Mouse (Mus musculus): Measurements from ENCODE around the gene Fabp6. TPM values are rescaled to one million over a fixed set of nuclear protein-coding genes. Genes with fewer than 3 reads are reported as not detected.

Fabp6 gene
- polyA plus RNA-seq, 1 experiment from 2014 or later: 0.59 TPM

GRCm38 (mm10) chr11:43586324-43587090 lies 14.8 kb downstream of the Fabp6 start, which contains the start of gene 4933415A04Rik:
Gene 4933415A04Rik, plus strand, starts transcription at chr11:43587040.
- H3K9me3 ChIP-seq: no peaks in the 10 kb centered on the region
- H3K9ac ChIP-seq: no peak within 1 kb of the TSS
- peaks cover 34% of the 10 kb centered on the region for H3K36me3 ChIP-seq
- H3K27me3 ChIP-seq: no peaks in the 10 kb centered on the region
- H3K4me2 ChIP-seq: no peak within 1 kb of the TSS
- H3K27ac ChIP-seq: no peak within 1 kb of the TSS
- H3K4me3 ChIP-seq: no peak within 1 kb of the TSS
- ATAC-seq (ENCODE audit: insufficient number of reproducible peaks, low FRiP score, low TSS enrichment, low read depth): no peak
- WGBS: 72% methylated on average over 7 of the region's 7 CpGs
- no peaks in the 10 kb centered on the region for H3K4me1 ChIP-seq

- ATAC-seq (ENCODE audit: insufficient number of reproducible peaks, low FRiP score, low TSS enrichment, low read depth): no peak
- Histone ChIP-seq H3K36me3 (peaks cover 38% of the 10 kb centered on the region), H3K4me2 (no peak overlapping the region), H3K9me3 (no peaks in the 10 kb centered on the region), H3K27ac (no peak overlapping the region), H3K4me1 (no peaks in the 10 kb centered on the region), H3K9ac (no peak overlapping the region), H3K27me3 (no peaks in the 10 kb centered on the region), H3K4me3 (no peak overlapping the region)
- 92% methylated on average over 22 of the region's 22 CpGs for WGBS
Observed at GRCm38 (mm10) chr11:43585211-43586005, 15.9 kb downstream of the Fabp6 start.

DNA sequence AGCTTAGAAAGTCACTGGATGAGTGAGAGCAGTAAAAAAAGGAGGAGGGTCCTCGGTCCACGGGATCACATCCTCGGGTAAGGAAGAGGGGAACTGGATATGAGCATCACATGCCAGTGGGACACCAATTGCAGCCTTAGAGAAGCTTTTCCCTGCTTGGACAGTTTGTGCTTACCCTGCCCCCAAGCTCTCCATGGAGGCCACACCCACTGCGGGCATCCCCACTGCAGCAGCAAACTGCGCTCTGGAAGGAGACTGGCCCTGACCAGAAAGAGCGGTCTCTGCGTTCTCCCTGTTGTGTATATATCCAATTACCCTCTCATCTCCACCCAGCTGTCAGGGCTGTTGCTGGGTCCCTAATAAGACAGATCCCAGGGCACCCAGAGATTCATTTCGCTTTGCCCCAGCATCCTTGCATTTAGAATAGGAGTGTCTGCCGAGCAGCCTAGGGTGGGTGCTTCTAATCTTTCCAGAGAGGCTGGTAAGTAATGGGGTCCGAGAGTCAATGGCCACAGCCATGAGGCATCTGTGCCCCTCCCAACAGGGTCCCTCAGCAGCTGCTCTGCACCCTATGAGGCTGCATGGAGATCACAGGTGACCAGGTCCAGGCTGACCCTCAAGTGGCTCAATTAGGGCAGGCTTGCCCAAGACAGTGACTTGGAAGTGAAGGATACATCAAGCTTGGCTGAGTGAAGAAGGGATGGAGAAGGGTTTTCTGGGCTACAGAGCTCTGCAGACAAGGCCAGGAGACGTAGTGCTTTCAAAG lies 23.4 kb downstream of the Fabp6 start:
- peaks cover 17% of the 10 kb centered on the region for H3K36me3 ChIP-seq
- H3K4me2 ChIP-seq: no peak overlapping the region
- no peak overlapping the region for H3K4me3 ChIP-seq
- H3K27me3 ChIP-seq: no peaks in the 10 kb centered on the region
- ATAC-seq (ENCODE audit: insufficient number of reproducible peaks, low FRiP score, low TSS enrichment, low read depth): no peak
- H3K9ac ChIP-seq: no peak overlapping the region
- H3K9me3 ChIP-seq: no peaks in the 10 kb centered on the region
- WGBS: 60% methylated on average over 11 of the region's 11 CpGs
- no peak overlapping the region for H3K27ac ChIP-seq
- no peaks in the 10 kb centered on the region for H3K4me1 ChIP-seq

- H3K27ac ChIP-seq: no peak overlapping the region; the same call in 1 of the 2 replicates
- peaks cover 10% of the 10 kb centered on the region for H3K36me3 ChIP-seq
- WGBS: 28% methylated on average over 9 of the region's 9 CpGs
- no peak overlapping the region for H3K4me3 ChIP-seq
- H3K9ac ChIP-seq: no peak overlapping the region
- H3K4me1 ChIP-seq: 0 out of 2 replicates have a peak, but pooled peaks cover 4% of the 10 kb centered on the region
- no peaks in the 10 kb centered on the region for H3K27me3 ChIP-seq
- no peak for ATAC-seq (ENCODE audit: insufficient number of reproducible peaks, low FRiP score, low TSS enrichment, low read depth)
- H3K4me2 ChIP-seq: no peak overlapping the region
- H3K9me3 ChIP-seq: no peaks in the 10 kb centered on the region
Observed at GRCm38 (mm10) chr11:43575376-43576151, 25.8 kb downstream of the Fabp6 start.

DNA sequence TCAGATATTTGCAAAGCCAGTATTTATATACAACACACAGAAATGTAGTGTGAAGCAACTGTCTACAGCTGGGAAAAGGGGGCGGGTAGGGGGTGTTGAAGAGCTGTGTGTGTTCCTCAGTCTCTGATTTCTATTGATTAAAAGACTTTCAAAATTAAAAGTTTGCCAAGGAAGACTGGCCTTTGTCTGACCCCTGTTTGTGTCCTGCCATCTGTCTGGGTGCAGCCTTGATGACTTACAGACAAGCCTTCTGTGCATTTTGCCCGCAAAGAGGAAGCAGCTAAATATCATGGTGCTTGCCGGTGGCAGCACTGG lies 26.3 kb downstream of the Fabp6 start:
- Histone ChIP-seq H3K4me3 (no peak overlapping the region), H3K36me3 (peaks cover 7% of the 10 kb centered on the region), H3K4me2 (no peak overlapping the region), H3K9me3 (no peaks in the 10 kb centered on the region), H3K9ac (no peak overlapping the region), H3K4me1 (0 out of 2 replicates have a peak, but pooled peaks cover 4% of the 10 kb centered on the region), H3K27me3 (no peaks in the 10 kb centered on the region), H3K27ac (no peak overlapping the region; the same call in 1 of the 2 replicates)
- ATAC-seq (ENCODE audit: insufficient number of reproducible peaks, low FRiP score, low TSS enrichment, low read depth): no peak
- WGBS: 25% methylated on average over 3 of the region's 3 CpGs

GRCm38 (mm10) chr11:43569595-43569994 lies 31.7 kb downstream of the Fabp6 start:
- no peak overlapping the region for H3K9ac ChIP-seq
- H3K4me1 ChIP-seq: peaks cover 31% of the 10 kb centered on the region
- ATAC-seq (ENCODE audit: insufficient number of reproducible peaks, low FRiP score, low TSS enrichment, low read depth): no peak
- no peak overlapping the region for H3K4me3 ChIP-seq
- H3K9me3 ChIP-seq: no peaks in the 10 kb centered on the region
- 67% methylated on average over 11 of the region's 11 CpGs for WGBS
- H3K27me3 ChIP-seq: no peaks in the 10 kb centered on the region
- H3K36me3 ChIP-seq: no peaks in the 10 kb centered on the region
- H3K4me2 ChIP-seq: no peak overlapping the region
- peak overlapping the region; percentile 22 for H3K27ac ChIP-seq

GRCm38 (mm10) chr11:43569188-43569587 lies 32.2 kb downstream of the Fabp6 start:
- Histone ChIP-seq H3K4me3 (no peak overlapping the region), H3K9ac (no peak overlapping the region), H3K27me3 (no peaks in the 10 kb centered on the region), H3K4me2 (no peak overlapping the region), H3K36me3 (no peaks in the 10 kb centered on the region), H3K4me1 (peaks cover 31% of the 10 kb centered on the region), H3K27ac (peak overlapping the region; percentile 22), H3K9me3 (no peaks in the 10 kb centered on the region)
- ATAC-seq (ENCODE audit: insufficient number of reproducible peaks, low FRiP score, low TSS enrichment, low read depth): no peak
- WGBS: 76% methylated on average over 5 of the region's 5 CpGs

DNA sequence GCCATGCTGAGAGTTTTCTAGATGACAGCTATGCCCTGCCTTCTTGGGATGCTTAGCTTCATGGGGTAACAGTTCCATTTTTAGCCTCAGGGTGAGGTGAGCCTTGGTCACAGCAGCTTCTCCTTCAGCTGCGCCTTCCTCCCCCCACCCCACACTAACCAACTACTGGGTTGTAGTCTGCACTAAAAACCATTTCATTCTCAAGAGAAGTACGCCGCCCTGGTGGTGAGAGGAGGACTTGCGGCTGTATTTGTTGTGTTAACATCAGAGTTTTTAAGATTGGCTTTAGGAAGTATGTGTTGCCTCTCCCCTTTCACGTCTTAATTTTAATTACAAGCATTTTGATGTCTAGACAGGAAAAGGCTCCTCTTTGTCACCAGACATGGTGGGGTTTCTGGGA lies 33.1 kb downstream of the Fabp6 start:
- no peak overlapping the region for H3K4me3 ChIP-seq
- ATAC-seq (ENCODE audit: insufficient number of reproducible peaks, low FRiP score, low TSS enrichment, low read depth): no peak
- no peak overlapping the region for H3K4me2 ChIP-seq
- no peak overlapping the region for H3K27ac ChIP-seq
- no peak overlapping the region for H3K9ac ChIP-seq
- no peaks in the 10 kb centered on the region for H3K27me3 ChIP-seq
- 67% methylated on average over 5 of the region's 5 CpGs for WGBS
- no peaks in the 10 kb centered on the region for H3K36me3 ChIP-seq
- H3K4me1 ChIP-seq: peaks cover 34% of the 10 kb centered on the region
- H3K9me3 ChIP-seq: no peaks in the 10 kb centered on the region

GRCm38 (mm10) chr11:43566696-43567095 lies 34.6 kb downstream of the Fabp6 start:
- Histone ChIP-seq H3K4me2 (no peak overlapping the region), H3K36me3 (no peaks in the 10 kb centered on the region), H3K27ac (0 out of 2 replicates have a peak overlapping the region, but pooled peaks have one; percentile 22), H3K4me3 (no peak overlapping the region), H3K9ac (no peak overlapping the region), H3K27me3 (no peaks in the 10 kb centered on the region), H3K4me1 (peaks cover 31% of the 10 kb centered on the region), H3K9me3 (no peaks in the 10 kb centered on the region)
- ATAC-seq (ENCODE audit: insufficient number of reproducible peaks, low FRiP score, low TSS enrichment, low read depth): no peak
- 63% methylated on average over 5 of the region's 5 CpGs for WGBS

GRCm38 (mm10) chr11:43565852-43566251 lies 35.5 kb downstream of the Fabp6 start:
- Histone ChIP-seq H3K9ac (no peak overlapping the region), H3K36me3 (no peaks in the 10 kb centered on the region), H3K9me3 (no peaks in the 10 kb centered on the region), H3K27ac (no peak overlapping the region; the same call in 1 of the 2 replicates), H3K4me1 (peaks cover 31% of the 10 kb centered on the region), H3K4me2 (no peak overlapping the region), H3K4me3 (no peak overlapping the region), H3K27me3 (no peaks in the 10 kb centered on the region)
- ATAC-seq (ENCODE audit: insufficient number of reproducible peaks, low FRiP score, low TSS enrichment, low read depth): no peak
- WGBS: 8% methylated on average over 8 of the region's 8 CpGs

- ATAC-seq (ENCODE audit: insufficient number of reproducible peaks, low FRiP score, low TSS enrichment, low read depth): no peak
- Histone ChIP-seq H3K4me1 (peaks cover 31% of the 10 kb centered on the region), H3K36me3 (no peaks in the 10 kb centered on the region), H3K4me3 (no peak overlapping the region), H3K27ac (no peak overlapping the region), H3K9ac (no peak overlapping the region), H3K27me3 (no peaks in the 10 kb centered on the region), H3K4me2 (no peak overlapping the region), H3K9me3 (no peaks in the 10 kb centered on the region)
- 34% methylated on average over 2 of the region's 2 CpGs for WGBS
Observed at GRCm38 (mm10) chr11:43565414-43565813, 35.9 kb downstream of the Fabp6 start.

All from limb, embryonic 15.5 days (tissue).